Mouse (Mus musculus) adrenal gland, adult 18-20 months (tissue): ENCODE measurements around the gene Kcnip3. TPM values are rescaled to one million over a fixed set of nuclear protein-coding genes. Genes with fewer than 3 reads are reported as not detected.

Experiments used
- DNase-seq, 2 experiments: peaks; one replicate each; pipeline ENCODE4 v3.0.0; 2021 to 2022; ENCODE audit warnings: low spot score in 2 of 2
- total RNA-seq, 2 experiments: library from RNA; stranded (reverse); gene quantifications; 1 replicate in 1 of 2; 2 replicates in 1 of 2; pipeline ENCODE4 v1.2.3; 2021

Gene Kcnip3
- total RNA-seq, 2 experiments from 2014 or later, result 5.3 to 6.0 TPM

DNA sequence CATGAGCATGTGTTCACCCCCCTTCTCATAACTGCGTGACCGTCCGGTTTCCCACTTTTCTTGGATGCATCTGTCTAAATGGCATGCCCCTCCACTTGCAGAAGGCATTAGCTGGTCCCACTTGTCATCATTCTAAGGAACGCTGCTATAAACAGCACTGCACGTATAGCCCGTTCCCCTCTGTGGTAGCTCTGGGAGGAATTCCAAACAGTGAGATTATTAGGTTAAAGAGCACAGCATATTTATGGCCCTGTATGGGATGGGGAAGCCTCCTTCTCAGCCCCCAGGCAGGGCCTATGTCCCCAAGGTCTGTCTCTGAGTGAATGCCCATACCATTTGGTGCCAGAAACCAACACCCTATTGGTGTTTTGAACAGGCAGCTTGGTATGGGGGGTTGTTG lies 110.8 kb downstream of the Kcnip3 start:
- no peak for DNase-seq

Other genes starting within 250 kb of the Kcnip3 start
- gene Dusp2, start 185.9 kb downstream of the Kcnip3 start, total RNA-seq, result 1 to 10 TPM in 1 of 2 experiments, under 1 TPM in 1; 0.66 to 2.0 TPM
- gene Astl, start 183.5 kb downstream of the Kcnip3 start, total RNA-seq, result not detected
- gene Adra2b, start 158.9 kb downstream of the Kcnip3 start, total RNA-seq, result 1 to 10 TPM; 1.1 to 1.9 TPM
- gene Gpat2, start 96.9 kb downstream of the Kcnip3 start, total RNA-seq, result under 1 TPM in 1 of 2 experiments, not detected in 1; 0.19 TPM
- gene Fahd2a, start 77.5 kb downstream of the Kcnip3 start, total RNA-seq, result 10 to 100 TPM; 46.4 to 48.2 TPM
- under 1 TPM; 0.46 to 0.70 TPM for gene Prom2, start 19.4 kb upstream of the Kcnip3 start, total RNA-seq
- gene Zfp661, start 65.0 kb upstream of the Kcnip3 start, total RNA-seq, result 1 to 10 TPM; 2.6 to 3.5 TPM
- 100 to 1,000 TPM; 108 to 114 TPM for gene Mrps5, start 65.1 kb upstream of the Kcnip3 start, total RNA-seq
- 1 to 10 TPM; 7.8 to 9.4 TPM for gene Mal, start 134.6 kb upstream of the Kcnip3 start, total RNA-seq
- 1 to 10 TPM; 1.2 to 5.9 TPM for gene Mall, start 207.8 kb upstream of the Kcnip3 start, total RNA-seq